9 mouse cellular contexts compared by ENCODE assay signal in genomic region chr7:143458963-143459331, GRCm38 (mm10). TPM values are rescaled to one million over a fixed set of nuclear protein-coding genes. Genes with fewer than 3 reads are reported as not detected.
A peak's percentile ranks its signal among the peaks of the same experiment; 100 is the strongest.
DNase-seq lines count a peak whose midpoint lies in the region; ATAC-seq and TF ChIP-seq lines count a peak whose summit lies in the region.
"Had no signal": no experiment of that assay in that cellular context is flagged by ENCODE, and none has a peak within 500 bp of the region (broad histone marks: within the 10 kb centered on the region; RNA-seq: fewer than 3 reads in every experiment).

No protein-coding gene starts in this region.

- peaks cover 26% of the 10 kb centered on the region for H3K4me1 ChIP-seq in heart, embryonic 12.5 days (replicated peaks)
- H3K4me1 ChIP-seq in brown adipose tissue, adult 24 weeks (ENCODE audit: control insufficient read depth, insufficient read depth, insufficient read length, low read length) = no peaks in the 10 kb centered on the region
- peaks cover 44% of the 10 kb centered on the region for H3K4me1 ChIP-seq in hindbrain, embryonic 10.5 days (replicated peaks)
- peaks cover 12% of the 10 kb centered on the region for H3K4me1 ChIP-seq in liver, postnatal 0 days (ENCODE audit: insufficient read depth)

- H3K4me3 ChIP-seq in heart, embryonic 12.5 days = peak overlapping the region; percentile 59
- H3K4me3 ChIP-seq in brown adipose tissue, adult 24 weeks (ENCODE audit: insufficient read depth, low read depth, low read length) = peak overlapping the region; percentile 68
- peak overlapping the region; percentile 62 for H3K4me3 ChIP-seq in hindbrain, embryonic 10.5 days
- peak overlapping the region; percentile 49 for H3K4me3 ChIP-seq in liver, postnatal 0 days (ENCODE audit: low read depth, low read length)

- no peak for DNase-seq in heart, adult 11 months
- DNase-seq in hindbrain, embryonic 10.5 days (ENCODE audit: low spot score) = peak; percentile 40
- no peak for DNase-seq in liver, postnatal 0 days
- no peak for DNase-seq in adipocyte (ENCODE audit: low spot score)
- DNase-seq in left cerebral cortex, adult 8-10 months (ENCODE audit: low spot score in 2 of 2) = no peak

- no peak for TF ChIP-seq CTCF in liver, postnatal 0 days (IDR thresholded peaks at IDR 0.05; ENCODE audit: low read depth)

- no peak for TF ChIP-seq EP300 in liver, postnatal 0 days (IDR thresholded peaks at IDR 0.05; ENCODE audit: low read depth)

- peak overlapping the region; percentile 77 for H3K27ac ChIP-seq in heart, embryonic 12.5 days (ENCODE audit: poor library complexity, severe bottlenecking)
- no peak overlapping the region for H3K27ac ChIP-seq in brown adipose tissue, adult 24 weeks (replicated peaks; ENCODE audit: low read depth, low read length)
- H3K27ac ChIP-seq in hindbrain, embryonic 10.5 days = peak overlapping the region; percentile 90
- no peak overlapping the region for H3K27ac ChIP-seq in liver, postnatal 0 days (ENCODE audit: low read depth)

- no peaks in the 10 kb centered on the region for H3K36me3 ChIP-seq in heart, embryonic 12.5 days
- 0 out of 2 replicates have a peak, but pooled peaks cover 10% of the 10 kb centered on the region for H3K36me3 ChIP-seq in hindbrain, embryonic 10.5 days
- no peaks in the 10 kb centered on the region for H3K36me3 ChIP-seq in liver, postnatal 0 days (replicated peaks; ENCODE audit: insufficient read depth, low read length)

- ATAC-seq in heart, embryonic 12.5 days (ENCODE audit: insufficient number of reproducible peaks, low FRiP score) = no peak
- ATAC-seq in liver, postnatal 0 days = no peak
- ATAC-seq in megakaryocyte progenitor cell, adult 5-6 weeks (replicated peaks; ENCODE audit: poor library complexity) = no peak

- peak overlapping the region; percentile 73 for H3K4me2 ChIP-seq in heart, embryonic 12.5 days
- H3K4me2 ChIP-seq in liver, postnatal 0 days (ENCODE audit: low read depth, low read length) = peak overlapping the region; percentile 72

- WGBS in heart, embryonic 12.5 days = 14% methylated on average over 38 of the region's 38 CpGs
- WGBS in hindbrain, embryonic 10.5 days = 26% methylated on average over 38 of the region's 38 CpGs
- 26% methylated on average over 37 of the region's 38 CpGs for WGBS in liver, postnatal 0 days (ENCODE audit: insufficient replicate concordance)

- peaks cover 15% of the 10 kb centered on the region; the same call in 1 of the 2 replicates for H3K27me3 ChIP-seq in heart, embryonic 12.5 days (replicated peaks)
- peaks cover 63% of the 10 kb centered on the region for H3K27me3 ChIP-seq in hindbrain, embryonic 10.5 days (ENCODE audit: insufficient read depth, poor library complexity, severe bottlenecking)
- H3K27me3 ChIP-seq in liver, postnatal 0 days (ENCODE audit: insufficient read depth, low read length) = peaks cover 22% of the 10 kb centered on the region

- H3K9ac ChIP-seq in heart, embryonic 12.5 days = peak overlapping the region; percentile 85
- H3K9ac ChIP-seq in liver, postnatal 0 days (replicated peaks) = peak overlapping the region; percentile 57

- H3K9me3 ChIP-seq in heart, embryonic 12.5 days (replicated peaks) = peaks cover 28% of the 10 kb centered on the region
- peaks cover 39% of the 10 kb centered on the region for H3K9me3 ChIP-seq in hindbrain, embryonic 10.5 days
- H3K9me3 ChIP-seq in liver, postnatal 0 days (ENCODE audit: low read length) = peaks cover 20% of the 10 kb centered on the region

RNA-seq across cellular contexts. Expression of gene Cdkn1c, which starts 1.9 kb away (rescaled TPM):
- polyA plus RNA-seq in heart, embryonic 12.5 days (2016; fragmentation: Nextera tagmentation; extraction: Ambion mirVana) = 1,218 and 1,354 TPM in 2 replicates
- 12.2 and 15.0 TPM in 2 replicates for polyA plus RNA-seq in brown adipose tissue, adult 24 weeks (2012; ENCODE audit: insufficient read depth, insufficient read length, missing spikeins)
- polyA plus RNA-seq in hindbrain, embryonic 10.5 days (2016; fragmentation: Nextera tagmentation; extraction: Ambion mirVana) = 438 and 682 TPM in 2 replicates
- polyA plus RNA-seq in liver, postnatal 0 days (2015; fragmentation: Nextera tagmentation; extraction: Ambion mirVana) = 36.4 and 52.4 TPM in 2 replicates
- 0.61 and 0.79 TPM in 2 replicates for total RNA-seq in megakaryocyte progenitor cell, adult 5-6 weeks (2015)
- 0.41 and 0.58 TPM in 2 replicates for total RNA-seq in megakaryocyte progenitor cell, adult 5-6 weeks (2017)
- 10 to 100 TPM; 16.4 to 17.3 (median 16.9) TPM for total RNA-seq in left cerebral cortex, adult 8-10 months (2022)
- total RNA-seq: CH12.LX had no signal

RNA-seq across cellular contexts. Expression of gene Slc22a18, which starts 14.6 kb away (rescaled TPM):
- polyA plus RNA-seq in heart, embryonic 12.5 days (2016; fragmentation: Nextera tagmentation; extraction: Ambion mirVana) = 0.90 and 0.91 TPM in 2 replicates
- not detected in 2 replicates for polyA plus RNA-seq in brown adipose tissue, adult 24 weeks (2012; ENCODE audit: insufficient read depth, insufficient read length, missing spikeins)
- polyA plus RNA-seq in hindbrain, embryonic 10.5 days (2016; fragmentation: Nextera tagmentation; extraction: Ambion mirVana) = 0.39 and 0.58 TPM in 2 replicates
- 18.6 and 20.4 TPM in 2 replicates for polyA plus RNA-seq in liver, postnatal 0 days (2015; fragmentation: Nextera tagmentation; extraction: Ambion mirVana)
- total RNA-seq in megakaryocyte progenitor cell, adult 5-6 weeks (2015) = 0.12 and 1.5 TPM in 2 replicates
- total RNA-seq in megakaryocyte progenitor cell, adult 5-6 weeks (2017) = 0.64 TPM in 1 of 2 replicates, not detected in the other
- total RNA-seq in left cerebral cortex, adult 8-10 months (2022) = 1 to 10 TPM in 3 of 4 experiments, under 1 TPM in 1; 0.78 to 1.8 (median 1.2) TPM

RNA-seq across cellular contexts. Expression of gene Phlda2, which starts 44.0 kb away (rescaled TPM):
- 1.7 and 2.2 TPM in 2 replicates for polyA plus RNA-seq in heart, embryonic 12.5 days (2016; fragmentation: Nextera tagmentation; extraction: Ambion mirVana)
- polyA plus RNA-seq in brown adipose tissue, adult 24 weeks (2012; ENCODE audit: insufficient read depth, insufficient read length, missing spikeins) = not detected in 2 replicates
- 0.92 and 1.5 TPM in 2 replicates for polyA plus RNA-seq in hindbrain, embryonic 10.5 days (2016; fragmentation: Nextera tagmentation; extraction: Ambion mirVana)
- polyA plus RNA-seq in liver, postnatal 0 days (2015; fragmentation: Nextera tagmentation; extraction: Ambion mirVana) = 10.5 and 10.8 TPM in 2 replicates
- 0.81 and 2.2 TPM in 2 replicates for total RNA-seq in megakaryocyte progenitor cell, adult 5-6 weeks (2015)
- not detected in 2 replicates for total RNA-seq in megakaryocyte progenitor cell, adult 5-6 weeks (2017)
- not detected for total RNA-seq in left cerebral cortex, adult 8-10 months (2022)
- total RNA-seq: CH12.LX had no signal

Comparison
In these comparisons a context has a peak if more than half of its experiments do, and no peak if none do; other contexts are left out.
1. H3K27ac ChIP-seq: peak in heart, embryonic 12.5 days (single experiment) and hindbrain, embryonic 10.5 days (single experiment); none in brown adipose tissue, adult 24 weeks (single experiment) and liver, postnatal 0 days (single experiment).
2. RNA of gene Slc22a18, which starts 14.6 kb away (polyA plus RNA-seq): 18.6 to 20.4 TPM in liver, postnatal 0 days; 0.90 to 0.91 TPM in heart, embryonic 12.5 days, 0.39 to 0.58 TPM in hindbrain, embryonic 10.5 days and not detected in brown adipose tissue, adult 24 weeks; every median in the first group is over 10 times any median in the second.
3. Peak in every context shown above with its lines, with median percentiles within 50 percentile points of each other: H3K4me3 ChIP-seq.